Mouse (Mus musculus) ES-E14 (cell line): ENCODE measurements around the gene Naif1.

Source experiments
- CHD2 ChIP-seq: IDR thresholded peaks from 2 replicates; pipeline ENCODE4 v1.6.1; 2014; ENCODE audit warnings: mild to moderate bottlenecking, low read depth, low read length, inconsistent platforms
- HCFC1 ChIP-seq: IDR thresholded peaks from 2 replicates; pipeline ENCODE4 v1.6.1; 2012; ENCODE audit warnings: low read length, inconsistent platforms, borderline replicate concordance; ENCODE audit not compliant: insufficient read depth
- ZNF384 ChIP-seq: IDR thresholded peaks from 2 replicates; pipeline ENCODE4 v1.6.1; 2012; ENCODE audit warnings: low read depth, low read length, inconsistent platforms

GRCm38 (mm10) chr2:32450881-32451844, 906 bp downstream of the Naif1 start, which contains the start of gene Slc25a25:
- TF ChIP-seq HCFC1 = no peak
- TF ChIP-seq ZNF384 = no peak
- no peak for TF ChIP-seq CHD2
